ENCODE assay signal across 11 mouse cellular contexts in the genomic region with DNA sequence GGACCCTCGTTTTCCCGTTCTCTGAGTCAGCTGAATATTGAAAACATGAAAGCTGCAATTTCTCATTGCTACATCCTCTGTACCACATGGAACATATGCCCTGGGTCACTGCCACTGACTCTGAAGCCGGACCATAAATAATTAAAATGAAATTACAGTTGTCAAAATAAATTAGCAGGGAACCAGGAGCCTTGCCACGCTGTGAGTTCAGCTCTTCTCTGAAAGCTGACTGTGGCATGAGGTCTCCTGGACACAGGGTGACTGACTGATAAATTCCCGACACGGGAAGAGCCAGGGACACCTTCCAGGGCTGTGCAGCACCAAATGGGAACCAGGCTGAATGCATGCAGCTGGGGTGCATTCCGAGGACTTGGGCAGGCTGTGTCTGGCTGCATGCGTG. TPM values are rescaled to one million over a fixed set of nuclear protein-coding genes. Genes with fewer than 3 reads are reported as not detected.
DNase-seq lines count a peak whose midpoint lies in the region; ATAC-seq lines count a peak whose summit lies in the region.
"Had no signal": no experiment of that assay in that cellular context is flagged by ENCODE, and none has a peak within 500 bp of the region (broad histone marks: within the 10 kb centered on the region; RNA-seq: fewer than 3 reads in every experiment).

No protein-coding gene starts in this region.

- no peaks in the 10 kb centered on the region for H3K9me3 ChIP-seq in embryonic facial prominence, embryonic 12.5 days
- H3K9me3 ChIP-seq in hindbrain, embryonic 14.5 days (ENCODE audit: control insufficient read depth, low read length): no peaks in the 10 kb centered on the region
- no peaks in the 10 kb centered on the region for H3K9me3 ChIP-seq in midbrain, embryonic 16.5 days (replicated peaks; ENCODE audit: control insufficient read depth, low read length, poor library complexity, severe bottlenecking)
- H3K9me3 ChIP-seq: liver, embryonic 13.5 days had no signal

- no peak for ATAC-seq in embryonic facial prominence, embryonic 12.5 days (ENCODE audit: insufficient number of reproducible peaks, insufficient read depth, low FRiP score, low TSS enrichment)
- ATAC-seq in hindbrain, embryonic 14.5 days (ENCODE audit: low FRiP score): no peak
- ATAC-seq in midbrain, embryonic 16.5 days: no peak
- ATAC-seq in activated CD4-positive, CD25-positive, alpha-beta regulatory T cell, adult 4 months: no peak

- H3K36me3 ChIP-seq in embryonic facial prominence, embryonic 12.5 days: no peaks in the 10 kb centered on the region
- no peaks in the 10 kb centered on the region for H3K36me3 ChIP-seq in hindbrain, embryonic 14.5 days (replicated peaks; ENCODE audit: control insufficient read depth, insufficient read depth)
- H3K36me3 ChIP-seq in midbrain, embryonic 16.5 days (ENCODE audit: control insufficient read depth, insufficient read depth, low read length): no peaks in the 10 kb centered on the region
- H3K36me3 ChIP-seq: liver, embryonic 13.5 days had no signal

- no peak overlapping the region for H3K9ac ChIP-seq in embryonic facial prominence, embryonic 12.5 days
- no peak overlapping the region for H3K9ac ChIP-seq in hindbrain, embryonic 14.5 days
- peak overlapping the region; percentile 57 for H3K9ac ChIP-seq in midbrain, embryonic 16.5 days (ENCODE audit: low read depth, low read length)
- H3K9ac ChIP-seq: liver, embryonic 13.5 days had no signal

- no peak overlapping the region for H3K4me3 ChIP-seq in embryonic facial prominence, embryonic 12.5 days
- H3K4me3 ChIP-seq in hindbrain, embryonic 14.5 days (replicated peaks; ENCODE audit: low read length): no peak overlapping the region
- no peak overlapping the region for H3K4me3 ChIP-seq in midbrain, embryonic 16.5 days (ENCODE audit: low read depth, low read length)
- H3K4me3 ChIP-seq: liver, embryonic 13.5 days had no signal

- H3K4me2 ChIP-seq in embryonic facial prominence, embryonic 12.5 days (replicated peaks): no peak overlapping the region
- no peak overlapping the region for H3K4me2 ChIP-seq in hindbrain, embryonic 14.5 days (replicated peaks)
- no peak overlapping the region for H3K4me2 ChIP-seq in midbrain, embryonic 16.5 days (ENCODE audit: low read length)
- H3K4me2 ChIP-seq: liver, embryonic 13.5 days had no signal

- H3K27me3 ChIP-seq in embryonic facial prominence, embryonic 12.5 days: no peaks in the 10 kb centered on the region
- H3K27me3 ChIP-seq in hindbrain, embryonic 14.5 days (ENCODE audit: control insufficient read depth, insufficient read depth, low read length): no peaks in the 10 kb centered on the region
- H3K27me3 ChIP-seq in midbrain, embryonic 16.5 days (ENCODE audit: control insufficient read depth, insufficient read depth, low read depth, low read length): no peaks in the 10 kb centered on the region
- H3K27me3 ChIP-seq: liver, embryonic 13.5 days had no signal

- H3K4me1 ChIP-seq in embryonic facial prominence, embryonic 12.5 days: peaks cover 72% of the 10 kb centered on the region
- H3K4me1 ChIP-seq in hindbrain, embryonic 14.5 days (replicated peaks; ENCODE audit: control insufficient read depth, insufficient read depth, low read length): peaks cover 73% of the 10 kb centered on the region
- peaks cover 54% of the 10 kb centered on the region for H3K4me1 ChIP-seq in midbrain, embryonic 16.5 days (ENCODE audit: control insufficient read depth, insufficient read depth, low read length)

- WGBS in embryonic facial prominence, embryonic 12.5 days: 27% methylated on average over 8 of the region's 8 CpGs
- WGBS in hindbrain, embryonic 14.5 days: 23% methylated on average over 8 of the region's 8 CpGs
- 28% methylated on average over 8 of the region's 8 CpGs for WGBS in midbrain, embryonic 16.5 days

- peak overlapping the region; percentile 47 for H3K27ac ChIP-seq in embryonic facial prominence, embryonic 12.5 days
- H3K27ac ChIP-seq in hindbrain, embryonic 14.5 days: peak overlapping the region; percentile 90
- peak overlapping the region; percentile 92 for H3K27ac ChIP-seq in midbrain, embryonic 16.5 days (ENCODE audit: low read length)
- H3K27ac ChIP-seq: liver, embryonic 13.5 days had no signal

- peak; percentile 47 for DNase-seq in cerebellum, adult 9-10 months
- DNase-seq in cerebellum, adult 11-12 months: no peak
- no peak for DNase-seq in hindbrain, embryonic 14.5 days (ENCODE audit: low spot score)
- no peak for DNase-seq in gastrocnemius, adult 8-10 months (ENCODE audit: low spot score in 2 of 2)
- no peak for DNase-seq in spleen, adult 18-20 months
- DNase-seq: adrenal gland, adult 2 months; liver, embryonic 13.5 days had no signal

RNA-seq across cellular contexts. Expression of a gene that starts 48.5 kb away (rescaled TPM):
- polyA plus RNA-seq in embryonic facial prominence, embryonic 12.5 days (2016; fragmentation: Nextera tagmentation; extraction: Ambion mirVana): 16.1 and 16.3 TPM in 2 replicates
- 28.6 and 31.3 TPM in 2 replicates for polyA plus RNA-seq in hindbrain, embryonic 14.5 days (2014; fragmentation: Nextera tagmentation; extraction: Ambion mirVana)
- polyA plus RNA-seq in midbrain, embryonic 16.5 days (2015; fragmentation: Nextera tagmentation; extraction: Ambion mirVana): 20.1 and 21.2 TPM in 2 replicates
- total RNA-seq in gastrocnemius, adult 8-10 months (2022): 1 to 10 TPM in 3 of 4 experiments, under 1 TPM in 1; 0.97 to 1.5 (median 1.4) TPM
- under 1 TPM in 1 of 2 experiments, not detected in 1; 0.54 TPM for polyA plus RNA-seq in activated CD4-positive, CD25-positive, alpha-beta regulatory T cell, adult 4 months (2017; shearing (Covaris generic))
- total RNA-seq: megakaryocyte progenitor cell, adult 5-6 weeks had no signal

Comparison
In these comparisons a context has a peak if more than half of its experiments do, and no peak if none do; other contexts are left out.
1. RNA of a gene that starts 48.5 kb away (polyA plus RNA-seq): 28.6 to 31.3 TPM in hindbrain, embryonic 14.5 days, 20.1 to 21.2 TPM in midbrain, embryonic 16.5 days and 16.1 to 16.3 TPM in embryonic facial prominence, embryonic 12.5 days; 0.54 TPM in activated CD4-positive, CD25-positive, alpha-beta regulatory T cell, adult 4 months; every median in the first group is over 10 times any median in the second.
2. Peak in every context shown above with its lines, with median percentiles within 50 percentile points of each other: H3K27ac ChIP-seq.